Mouse (Mus musculus): ENCODE measurements around the gene Nr4a1.
A peak's percentile ranks its signal among the peaks of the same experiment; 100 is the strongest.

The Nr4a1 gene

DNA sequence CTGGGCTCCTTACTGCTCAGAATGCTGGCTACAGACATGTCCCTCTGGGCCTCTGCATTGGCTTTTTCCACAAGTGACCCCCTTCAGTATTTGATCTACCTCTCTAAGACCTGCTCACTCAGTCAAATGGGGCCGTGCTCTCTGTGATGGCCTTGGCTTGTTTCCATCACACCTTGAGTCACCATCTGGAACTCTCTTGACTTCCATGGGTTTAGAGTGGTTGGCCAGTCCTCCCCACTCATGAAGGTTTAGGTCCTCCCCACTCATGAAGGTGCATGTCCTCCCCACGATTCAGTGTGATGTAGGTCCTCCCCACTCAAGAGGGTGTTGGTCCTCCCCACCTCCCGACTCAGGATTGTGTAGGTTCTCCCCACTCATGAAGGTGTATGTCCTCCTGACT lies 20.9 kb upstream of the Nr4a1 start:
- no peak for DNase-seq (ENCODE audit: low spot score in 2 of 2)

DNA sequence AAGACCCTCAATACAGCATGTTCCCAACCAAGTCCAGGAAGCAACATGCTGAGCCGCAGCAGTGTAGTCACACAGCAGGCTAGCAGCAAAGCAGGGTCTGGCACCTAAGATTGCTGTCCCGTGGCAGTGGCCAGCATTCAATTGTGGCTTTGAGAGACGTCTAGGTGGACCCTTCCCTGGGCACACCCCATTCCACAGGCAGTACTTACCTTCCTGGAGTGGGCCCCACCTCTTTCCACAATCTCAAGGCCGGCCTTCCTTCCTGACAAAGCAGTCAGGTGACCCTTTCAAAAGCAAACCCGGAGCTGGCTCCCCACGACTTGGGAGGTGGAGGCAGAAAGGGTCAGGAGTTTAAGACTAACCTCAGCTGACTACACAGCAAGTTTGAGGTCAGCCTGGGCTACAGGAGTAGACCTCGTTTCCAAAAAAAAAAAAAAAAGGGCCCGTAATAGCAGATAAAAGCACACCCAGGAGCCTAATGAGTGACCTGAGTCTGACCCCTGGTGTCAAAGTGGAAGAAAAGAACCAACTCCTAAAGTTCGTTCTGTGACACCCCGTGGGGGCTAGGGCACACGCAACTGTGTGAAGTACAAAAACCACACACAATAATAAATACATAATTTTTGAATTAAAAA lies 20.3 kb upstream of the Nr4a1 start:
- no peak for DNase-seq (ENCODE audit: low spot score in 2 of 2)

DNA sequence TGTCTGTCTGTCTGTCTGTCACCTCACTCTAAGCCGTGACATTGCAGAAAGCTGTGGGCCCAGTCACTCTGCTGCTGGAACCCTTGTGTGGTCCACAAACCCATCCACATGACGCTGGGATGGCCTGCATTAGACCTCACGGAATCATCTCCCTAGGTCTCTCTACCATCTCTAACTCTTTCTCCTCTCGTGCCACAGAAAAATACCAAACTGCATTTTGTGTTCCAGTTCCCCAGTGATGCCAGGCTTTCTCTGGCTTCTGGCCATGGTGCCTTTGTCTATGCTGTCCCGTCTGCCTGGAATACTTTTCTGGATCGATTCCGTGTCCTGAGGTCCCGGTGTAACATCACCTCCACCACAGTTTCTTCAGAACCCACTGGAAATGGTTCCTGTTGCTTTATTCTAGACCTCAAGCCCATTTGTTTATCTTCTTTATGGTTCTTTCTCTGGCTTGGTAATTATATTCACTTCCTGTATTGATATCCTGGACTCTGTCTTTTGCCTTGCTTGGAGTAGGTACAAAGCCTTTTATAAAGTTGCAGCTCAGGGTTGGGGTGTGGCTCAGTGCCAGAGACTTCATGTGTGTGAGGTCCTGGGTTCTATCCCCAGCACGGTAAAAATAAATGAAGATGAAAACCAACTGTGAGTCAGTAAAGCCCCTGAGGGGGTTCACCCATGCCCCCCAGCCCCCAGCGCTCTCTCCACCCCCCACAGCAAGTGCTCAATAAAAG lies 19.3 kb upstream of the Nr4a1 start:
- DNase-seq (ENCODE audit: low spot score in 2 of 2): no peak

GRCm38 (mm10) chr15:101235342-101235698 lies 18.7 kb upstream of the Nr4a1 start:
- no peak for DNase-seq (ENCODE audit: low spot score in 2 of 2)

DNA sequence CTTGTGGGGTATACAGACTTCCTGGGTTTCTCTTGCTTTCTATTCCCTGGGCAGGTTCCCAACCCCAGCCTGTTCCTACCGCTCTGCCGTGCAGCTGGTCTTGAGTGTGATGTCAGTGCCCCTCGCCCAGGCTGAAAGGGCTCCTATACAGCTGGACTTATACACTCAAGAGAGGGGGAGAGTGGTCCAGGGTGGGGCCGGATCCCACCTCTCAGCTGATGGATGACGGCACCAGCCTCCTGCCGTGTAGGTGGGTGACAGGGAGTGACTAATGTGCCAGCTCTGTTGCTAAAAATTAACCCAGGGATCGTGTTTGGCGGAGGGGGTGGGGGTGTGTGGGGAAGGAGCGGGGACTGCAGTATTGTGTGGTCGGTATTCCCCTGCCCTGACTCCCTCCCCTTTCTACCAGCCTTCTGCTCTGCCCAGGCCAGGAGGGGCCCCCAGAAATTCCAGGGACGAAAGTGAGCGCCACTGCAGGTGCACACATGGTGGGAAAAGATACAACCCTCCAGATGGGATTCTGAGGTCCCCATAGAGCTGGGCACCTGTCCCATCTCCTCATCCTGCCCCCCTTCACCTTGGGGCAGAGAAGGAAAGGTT lies 18.2 kb upstream of the Nr4a1 start:
- DNase-seq (ENCODE audit: low spot score in 2 of 2): no peak

- DNase-seq (ENCODE audit: low spot score in 2 of 2): peak in 1 of 2 experiments; percentile 56
Observed at GRCm38 (mm10) chr15:101236878-101237277, 17.2 kb upstream of the Nr4a1 start.

- DNase-seq (ENCODE audit: low spot score in 2 of 2): no peak
Observed at GRCm38 (mm10) chr15:101238885-101239511, 15.1 kb upstream of the Nr4a1 start.

DNA sequence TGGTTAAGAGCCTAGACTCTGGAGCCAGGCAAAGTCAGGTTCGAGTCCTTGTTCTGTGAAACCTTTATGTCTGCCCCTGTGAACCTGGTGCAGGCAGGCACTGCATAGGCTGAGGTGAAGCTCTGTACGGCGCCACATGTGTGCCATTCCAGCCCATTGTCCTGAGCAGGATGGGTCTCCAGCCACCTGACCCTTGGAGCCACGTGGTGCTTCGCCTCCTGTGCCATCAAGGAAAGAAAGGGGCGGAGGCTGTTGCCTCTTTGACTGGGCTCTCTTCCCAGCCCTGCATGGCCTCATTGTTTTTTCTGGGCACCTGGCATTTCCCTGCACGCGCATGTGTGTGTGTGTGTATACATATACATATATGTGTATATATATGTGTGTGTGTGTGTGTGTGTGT lies 14.2 kb upstream of the Nr4a1 start:
- no peak for DNase-seq (ENCODE audit: low spot score in 2 of 2)

- DNase-seq (ENCODE audit: low spot score in 2 of 2): peak; percentile 71 to 73
Observed at GRCm38 (mm10) chr15:101240799-101241204, 13.3 kb upstream of the Nr4a1 start.

DNA sequence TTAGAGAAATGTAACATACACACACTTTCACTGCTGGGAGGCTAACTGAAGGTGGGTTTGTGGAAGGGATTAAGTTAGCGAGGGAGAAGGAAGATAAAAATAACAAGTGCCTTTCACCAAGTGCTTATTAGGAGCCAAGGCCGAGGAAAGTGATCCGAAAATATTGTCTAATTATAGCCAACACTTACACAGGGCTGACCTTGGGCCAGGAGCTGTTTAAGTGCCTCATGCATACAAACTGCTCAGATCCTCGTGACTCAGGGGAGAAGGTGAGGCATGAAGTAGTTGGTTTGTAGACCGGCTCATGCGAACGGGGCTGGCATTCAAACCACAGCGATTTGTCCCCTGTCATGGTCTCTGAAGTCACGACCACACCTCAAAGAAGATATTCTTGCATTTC lies 12.8 kb upstream of the Nr4a1 start:
- DNase-seq (ENCODE audit: low spot score in 2 of 2): no peak

DNA sequence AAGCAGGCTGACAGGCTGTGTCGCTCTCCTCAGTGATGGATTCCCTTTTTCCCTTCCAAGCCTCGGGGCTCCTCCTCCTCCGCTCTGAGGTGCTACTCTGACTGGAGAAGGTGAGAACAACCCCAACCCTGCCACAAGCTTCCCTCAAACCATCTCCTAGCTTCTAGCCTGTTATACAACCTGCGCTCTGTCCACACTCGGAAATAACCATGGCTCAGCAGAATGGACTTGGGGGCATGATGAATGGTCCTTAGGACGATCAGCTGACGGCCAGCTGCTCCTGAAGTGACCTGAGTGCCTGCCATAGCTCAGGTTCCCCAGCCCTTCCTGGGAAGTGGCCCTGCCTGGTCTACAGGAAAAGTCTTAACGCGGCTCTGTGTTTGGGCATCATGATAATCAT lies 12.2 kb upstream of the Nr4a1 start:
- no peak for DNase-seq (ENCODE audit: low spot score in 2 of 2)

DNA sequence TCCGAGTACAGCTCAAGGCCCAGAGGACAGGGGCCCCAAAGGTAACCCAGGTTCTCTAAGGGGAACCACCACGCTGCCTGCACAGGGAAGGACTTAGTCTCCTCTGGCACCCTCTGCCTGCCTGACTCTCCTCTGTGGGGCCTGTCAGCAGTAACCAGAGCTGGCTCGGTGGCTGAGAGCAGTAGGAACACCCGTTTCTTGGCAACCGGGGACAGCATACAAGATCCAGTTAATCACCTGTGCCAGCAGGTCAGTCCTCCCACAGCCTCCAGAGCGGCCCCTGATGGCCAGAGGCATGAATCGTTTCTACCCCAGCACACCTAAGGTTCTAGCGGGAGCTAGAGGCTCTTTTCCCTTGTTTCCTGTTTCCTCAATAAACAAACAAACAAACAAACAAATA lies 11.4 kb upstream of the Nr4a1 start:
- DNase-seq (ENCODE audit: low spot score in 2 of 2): no peak

DNA sequence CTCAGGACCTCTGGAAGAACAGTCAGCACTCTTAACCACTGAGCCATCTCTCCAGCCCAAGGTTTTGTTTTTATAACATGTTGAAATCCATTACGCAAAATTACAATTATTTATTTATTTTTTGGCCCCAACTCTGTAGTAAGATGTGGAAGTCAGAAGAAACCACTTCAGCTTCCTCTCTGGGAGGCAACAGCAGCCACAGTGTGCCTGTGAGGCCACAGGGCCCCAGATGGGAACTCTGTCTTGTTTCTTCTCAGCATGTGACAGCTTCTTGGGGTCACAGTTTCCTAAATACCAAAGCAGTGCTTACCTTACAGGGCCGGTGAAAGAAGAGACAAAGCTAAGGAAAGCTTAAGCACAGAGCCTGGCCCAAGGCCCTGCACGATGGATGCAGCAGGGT lies 10.1 kb upstream of the Nr4a1 start:
- no peak for DNase-seq (ENCODE audit: low spot score in 2 of 2)

DNA sequence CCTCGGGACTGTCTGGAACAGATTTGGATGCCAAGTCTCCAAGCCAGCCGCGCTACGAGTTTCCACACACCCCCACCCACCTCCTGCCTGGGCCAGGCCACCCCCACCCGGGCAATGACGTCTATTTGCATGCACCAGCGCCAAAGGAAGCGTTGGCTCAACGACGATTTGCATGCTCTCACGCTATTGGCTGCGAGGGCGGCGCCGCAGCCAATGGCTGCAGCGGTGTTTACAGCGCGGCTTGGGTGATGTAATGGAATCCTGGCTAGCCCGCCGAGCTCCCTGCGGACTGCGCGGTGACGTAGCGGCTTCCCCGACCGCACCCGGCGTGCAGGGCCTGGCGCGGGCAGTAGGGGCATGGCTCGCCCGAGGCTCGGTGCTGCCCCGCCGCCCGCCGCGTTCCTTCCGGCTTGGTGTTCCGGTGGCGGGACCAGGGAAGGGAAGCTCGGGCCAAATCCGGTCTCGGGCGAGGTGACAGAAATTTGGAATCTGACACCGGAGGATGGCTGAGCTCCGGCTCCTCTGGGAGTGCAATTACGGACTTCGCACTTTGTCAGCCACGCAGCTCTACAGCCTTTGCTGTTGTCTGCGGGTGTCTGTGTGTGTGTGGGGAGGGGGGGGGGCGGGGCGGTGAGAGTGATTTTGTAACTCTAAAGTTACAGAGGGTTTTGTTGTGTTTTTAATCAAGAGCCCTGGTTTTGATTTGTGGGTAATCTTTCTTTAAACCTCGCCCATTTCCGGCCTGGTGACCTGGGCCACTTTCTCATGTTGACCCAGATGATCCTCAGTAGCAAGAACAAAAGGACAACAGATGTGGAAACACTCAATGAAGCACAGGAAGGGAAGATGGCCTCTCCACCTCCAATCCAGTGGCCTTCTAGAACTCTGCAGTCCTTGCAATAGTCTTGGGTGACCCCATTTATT lies 7.6 kb upstream of the Nr4a1 start:
- peak; percentile 83 to 97 for DNase-seq (ENCODE audit: low spot score in 2 of 2)

- no peak for DNase-seq (ENCODE audit: low spot score in 2 of 2)
Observed at GRCm38 (mm10) chr15:101247155-101247498, 6.9 kb upstream of the Nr4a1 start.

- no peak for DNase-seq (ENCODE audit: low spot score in 2 of 2)
Observed at GRCm38 (mm10) chr15:101248029-101248710, 5.9 kb upstream of the Nr4a1 start.

- DNase-seq (ENCODE audit: low spot score in 2 of 2): no peak
Observed at GRCm38 (mm10) chr15:101250220-101250800, 3.8 kb upstream of the Nr4a1 start.

DNA sequence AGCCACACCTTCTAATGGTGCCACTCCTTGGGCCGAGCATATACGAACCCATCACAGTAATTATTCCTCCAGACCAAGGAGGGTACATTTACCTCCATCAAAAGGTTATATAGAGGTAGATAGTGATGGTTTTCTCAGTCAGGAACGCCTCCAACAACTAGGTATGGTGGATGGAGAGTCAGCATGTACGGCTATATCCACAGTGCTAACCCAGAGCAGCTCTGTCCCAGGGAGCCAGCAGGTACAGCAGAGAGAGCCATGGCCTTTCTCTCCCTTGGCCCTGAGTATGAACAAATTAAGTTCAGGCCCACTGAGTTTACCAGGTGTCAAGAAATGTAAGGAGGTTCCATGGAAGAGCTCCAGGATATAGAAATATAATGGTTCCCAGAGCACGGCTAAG lies 2.1 kb upstream of the Nr4a1 start:
- no peak for DNase-seq (ENCODE audit: low spot score in 2 of 2)

- no peak for DNase-seq (ENCODE audit: low spot score in 2 of 2)
Observed at GRCm38 (mm10) chr15:101252614-101253013, 1.5 kb upstream of the Nr4a1 start.

DNA sequence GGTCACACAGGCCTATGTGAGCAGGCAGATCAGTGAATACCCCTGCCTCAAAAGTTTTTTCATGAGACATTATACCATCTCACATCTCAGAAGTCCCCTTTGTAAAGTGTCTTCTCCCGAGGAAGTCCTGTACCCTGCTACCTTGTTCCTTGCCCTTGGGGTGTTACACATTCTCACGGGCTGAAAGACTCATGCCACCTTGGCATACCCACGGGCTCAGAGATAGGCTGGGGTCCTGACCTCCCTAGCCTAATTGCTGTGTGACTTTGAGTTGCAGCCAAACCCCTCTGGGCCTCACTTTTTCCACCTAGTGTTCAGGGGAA lies 545 bp upstream of the Nr4a1 start:
- DNase-seq (ENCODE audit: low spot score in 2 of 2): no peak

- DNase-seq (ENCODE audit: low spot score in 2 of 2): no peak
Observed at GRCm38 (mm10) chr15:101255842-101256462, 1.9 kb downstream of the Nr4a1 start.
